Mouse (Mus musculus): Measurements from ENCODE around the gene Ly75. TPM values are rescaled to one million over a fixed set of nuclear protein-coding genes. Genes with fewer than 3 reads are reported as not detected.
A peak's percentile ranks its signal among the peaks of the same experiment; 100 is the strongest.

Gene Ly75
- total RNA-seq, 2 experiments from 2014 or later, result 0.88 to 0.95 TPM

- DNase-seq (ENCODE audit: low spot score in 2 of 2), result no peak
- no peak for TF ChIP-seq CTCF (conservative IDR thresholded peaks at IDR 0.05)
- Histone ChIP-seq H3K4me3 (no peak overlapping the region), H3K27ac (no peak overlapping the region)
These were observed 40.8 kb downstream of the Ly75 start for GRCm38 (mm10) chr2:60342107-60342880.

GRCm38 (mm10) chr2:60337937-60338336, 45.2 kb downstream of the Ly75 start:
- Histone ChIP-seq H3K27ac (no peak overlapping the region), H3K4me3 (no peak overlapping the region)
- no peak for TF ChIP-seq CTCF (conservative IDR thresholded peaks at IDR 0.05)
- DNase-seq (ENCODE audit: low spot score in 2 of 2), result no peak

GRCm38 (mm10) chr2:60328641-60329040, 54.5 kb downstream of the Ly75 start:
- DNase-seq (ENCODE audit: low spot score in 2 of 2), result no peak
- TF ChIP-seq CTCF (conservative IDR thresholded peaks at IDR 0.05), result no peak
- no peak overlapping the region for H3K4me3 ChIP-seq
- no peak overlapping the region for H3K27ac ChIP-seq

- H3K4me3 ChIP-seq, result no peak overlapping the region
- no peak for TF ChIP-seq CTCF (conservative IDR thresholded peaks at IDR 0.05)
- no peak overlapping the region for H3K27ac ChIP-seq
- no peak for DNase-seq (ENCODE audit: low spot score in 2 of 2)
These were observed 55.5 kb downstream of the Ly75 start for GRCm38 (mm10) chr2:60327581-60327980.

- no peak overlapping the region for H3K27ac ChIP-seq
- TF ChIP-seq CTCF (conservative IDR thresholded peaks at IDR 0.05), result no peak
- no peak overlapping the region for H3K4me3 ChIP-seq
- DNase-seq (ENCODE audit: low spot score in 2 of 2), result no peak
These were observed 56.2 kb downstream of the Ly75 start for GRCm38 (mm10) chr2:60326948-60327347.

GRCm38 (mm10) chr2:60323411-60323810, 59.7 kb downstream of the Ly75 start:
- no peak overlapping the region for H3K27ac ChIP-seq
- DNase-seq (ENCODE audit: low spot score in 2 of 2), result no peak
- peak; percentile 74 for TF ChIP-seq CTCF (conservative IDR thresholded peaks at IDR 0.05)
- H3K4me3 ChIP-seq, result no peak overlapping the region

- no peak overlapping the region for H3K27ac ChIP-seq
- no peak overlapping the region for H3K4me3 ChIP-seq
- no peak for TF ChIP-seq CTCF (conservative IDR thresholded peaks at IDR 0.05)
- no peak for DNase-seq (ENCODE audit: low spot score in 2 of 2)
These were observed 60.9 kb downstream of the Ly75 start for GRCm38 (mm10) chr2:60322031-60322726.

GRCm38 (mm10) chr2:60303796-60304195, 79.3 kb downstream of the Ly75 start:
- no peak overlapping the region for H3K4me3 ChIP-seq
- no peak for DNase-seq (ENCODE audit: low spot score in 2 of 2)
- TF ChIP-seq CTCF (conservative IDR thresholded peaks at IDR 0.05), result no peak
- H3K27ac ChIP-seq, result no peak overlapping the region

- no peak for DNase-seq (ENCODE audit: low spot score in 2 of 2)
- Histone ChIP-seq H3K4me3 (no peak overlapping the region), H3K27ac (no peak overlapping the region)
- TF ChIP-seq CTCF (conservative IDR thresholded peaks at IDR 0.05), result no peak
These were observed 83.8 kb downstream of the Ly75 start for GRCm38 (mm10) chr2:60299323-60299722.

GRCm38 (mm10) chr2:60298266-60298665, 84.8 kb downstream of the Ly75 start:
- DNase-seq (ENCODE audit: low spot score in 2 of 2), result no peak
- H3K27ac ChIP-seq, result no peak overlapping the region
- no peak for TF ChIP-seq CTCF (conservative IDR thresholded peaks at IDR 0.05)

GRCm38 (mm10) chr2:60291381-60291780, 91.7 kb downstream of the Ly75 start:
- DNase-seq (ENCODE audit: low spot score in 2 of 2), result no peak
- no peak for TF ChIP-seq CTCF (conservative IDR thresholded peaks at IDR 0.05)
- no peak overlapping the region for H3K27ac ChIP-seq
- H3K4me3 ChIP-seq, result no peak overlapping the region

More at GRCm38 (mm10) chr2:60298266-60298665, 84.8 kb downstream of the Ly75 start:
- no peak overlapping the region for H3K4me3 ChIP-seq

- H3K27ac ChIP-seq, result no peak overlapping the region
- no peak overlapping the region for H3K4me3 ChIP-seq
- DNase-seq (ENCODE audit: low spot score in 2 of 2), result no peak
- no peak for TF ChIP-seq CTCF (conservative IDR thresholded peaks at IDR 0.05)
These were observed 93.7 kb downstream of the Ly75 start for GRCm38 (mm10) chr2:60289451-60289850.

GRCm38 (mm10) chr2:60288606-60289005, 94.5 kb downstream of the Ly75 start:
- DNase-seq (ENCODE audit: low spot score in 2 of 2), result no peak
- TF ChIP-seq CTCF (conservative IDR thresholded peaks at IDR 0.05), result no peak
- H3K27ac ChIP-seq, result no peak overlapping the region
- no peak overlapping the region for H3K4me3 ChIP-seq

Data from layer of hippocampus, adult 2 months (tissue).